Mouse (Mus musculus): Measurements from ENCODE around the gene Atxn7.

DNA sequence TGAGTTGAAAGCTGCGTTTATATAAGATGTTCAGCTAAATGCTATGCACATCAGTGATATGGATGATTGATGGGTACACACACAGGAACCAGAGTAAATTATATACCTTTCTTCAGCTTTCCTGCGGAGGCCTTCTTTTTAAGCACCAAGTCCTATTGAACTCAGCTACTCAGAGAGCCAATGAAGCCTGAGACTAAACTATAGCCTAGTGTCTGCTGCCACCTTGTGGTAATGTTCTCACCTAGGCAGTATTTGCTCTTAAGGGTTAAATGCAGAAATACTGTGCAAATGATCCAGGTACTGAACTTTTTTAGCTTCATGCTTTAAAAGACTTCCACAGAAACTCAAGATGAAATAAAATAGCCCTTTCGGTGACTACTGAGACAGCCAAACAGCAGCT lies 43.6 kb upstream of the Atxn7 start:
- TF ChIP-seq CTCF (conservative IDR thresholded peaks at IDR 0.05; ENCODE audit: insufficient read depth, insufficient read length, low read depth, low read length) (peak; percentile 27; the same call in 1 of the 2 replicates), POLR2A (IDR thresholded peaks at IDR 0.05; ENCODE audit: low read depth, low read length) (no peak)
